Mouse (Mus musculus): ENCODE data around the gene Pex11g. TPM values are rescaled to one million over a fixed set of nuclear protein-coding genes. Genes with fewer than 3 reads are reported as not detected.
A peak's percentile ranks its signal among the peaks of the same experiment; 100 is the strongest.

The Pex11g gene
- polyA plus RNA-seq, 1 experiment from 2014 or later, result 14.8 TPM

- Histone ChIP-seq H3K36me3 (replicated peaks; ENCODE audit: insufficient read depth, low read length) (peaks cover 74% of the 10 kb centered on the region), H3K4me1 (ENCODE audit: insufficient read depth) (no peaks in the 10 kb centered on the region), H3K27ac (ENCODE audit: low read depth) (no peak overlapping the region), H3K4me2 (ENCODE audit: low read depth, low read length) (no peak overlapping the region), H3K27me3 (ENCODE audit: insufficient read depth, low read length) (no peaks in the 10 kb centered on the region), H3K9me3 (ENCODE audit: low read length) (no peaks in the 10 kb centered on the region), H3K4me3 (ENCODE audit: low read depth, low read length) (no peak overlapping the region), H3K9ac (replicated peaks) (no peak overlapping the region)
- DNase-seq (no peak), ATAC-seq (no peak)
- no peak for TF ChIP-seq EP300 (IDR thresholded peaks at IDR 0.05; ENCODE audit: low read depth)
- TF ChIP-seq CTCF (IDR thresholded peaks at IDR 0.05; ENCODE audit: low read depth), result no peak
- WGBS (ENCODE audit: insufficient replicate concordance), result 82% methylated on average over 2 of the region's 2 CpGs
Observed at GRCm38 (mm10) chr8:3449226-3449625, 18.3 kb downstream of the Pex11g start.

GRCm38 (mm10) chr8:3439510-3439909, 28.0 kb downstream of the Pex11g start:
- Histone ChIP-seq H3K9me3 (ENCODE audit: low read length) (no peaks in the 10 kb centered on the region), H3K4me1 (ENCODE audit: insufficient read depth) (no peaks in the 10 kb centered on the region), H3K36me3 (replicated peaks; ENCODE audit: insufficient read depth, low read length) (peaks cover 66% of the 10 kb centered on the region), H3K27ac (ENCODE audit: low read depth) (no peak overlapping the region), H3K4me3 (ENCODE audit: low read depth, low read length) (no peak overlapping the region), H3K27me3 (ENCODE audit: insufficient read depth, low read length) (no peaks in the 10 kb centered on the region), H3K4me2 (ENCODE audit: low read depth, low read length) (no peak overlapping the region), H3K9ac (replicated peaks) (no peak overlapping the region)
- 78% methylated on average over 12 of the region's 12 CpGs for WGBS (ENCODE audit: insufficient replicate concordance)
- peak; percentile 52 for TF ChIP-seq CTCF (IDR thresholded peaks at IDR 0.05; ENCODE audit: low read depth)
- no peak for TF ChIP-seq EP300 (IDR thresholded peaks at IDR 0.05; ENCODE audit: low read depth)
- ATAC-seq, result no peak
- DNase-seq, result no peak

GRCm38 (mm10) chr8:3436492-3436891, 31.0 kb downstream of the Pex11g start:
- ATAC-seq, result peak; percentile 38; the same call in 1 of the 2 replicates
- TF ChIP-seq EP300 (IDR thresholded peaks at IDR 0.05; ENCODE audit: low read depth) (no peak), CTCF (IDR thresholded peaks at IDR 0.05; ENCODE audit: low read depth) (no peak)

GRCm38 (mm10) chr8:3431113-3431512, 36.4 kb downstream of the Pex11g start:
- ATAC-seq (no peak), DNase-seq (no peak)
- Histone ChIP-seq H3K27ac (ENCODE audit: low read depth) (no peak overlapping the region), H3K4me2 (ENCODE audit: low read depth, low read length) (no peak overlapping the region), H3K4me1 (ENCODE audit: insufficient read depth) (no peaks in the 10 kb centered on the region), H3K9ac (replicated peaks) (no peak overlapping the region), H3K9me3 (ENCODE audit: low read length) (no peaks in the 10 kb centered on the region), H3K27me3 (ENCODE audit: insufficient read depth, low read length) (no peaks in the 10 kb centered on the region), H3K36me3 (replicated peaks; ENCODE audit: insufficient read depth, low read length) (peaks cover 69% of the 10 kb centered on the region), H3K4me3 (ENCODE audit: low read depth, low read length) (no peak overlapping the region)
- WGBS (ENCODE audit: insufficient replicate concordance), result 82% methylated on average over 3 of the region's 3 CpGs
- TF ChIP-seq CTCF (IDR thresholded peaks at IDR 0.05; ENCODE audit: low read depth) (no peak), EP300 (IDR thresholded peaks at IDR 0.05; ENCODE audit: low read depth) (no peak)

More at GRCm38 (mm10) chr8:3436492-3436891, 31.0 kb downstream of the Pex11g start:
- no peaks in the 10 kb centered on the region for H3K4me1 ChIP-seq (ENCODE audit: insufficient read depth)
- no peak overlapping the region for H3K27ac ChIP-seq (ENCODE audit: low read depth)
- no peak overlapping the region for H3K4me3 ChIP-seq (ENCODE audit: low read depth, low read length)
- no peak overlapping the region for H3K4me2 ChIP-seq (ENCODE audit: low read depth, low read length)
- WGBS (ENCODE audit: insufficient replicate concordance), result 69% methylated on average over 6 of the region's 6 CpGs
- H3K27me3 ChIP-seq (ENCODE audit: insufficient read depth, low read length), result no peaks in the 10 kb centered on the region
- no peak overlapping the region for H3K9ac ChIP-seq (replicated peaks)
- H3K9me3 ChIP-seq (ENCODE audit: low read length), result no peaks in the 10 kb centered on the region
- peaks cover 87% of the 10 kb centered on the region for H3K36me3 ChIP-seq (replicated peaks; ENCODE audit: insufficient read depth, low read length)
- no peak for DNase-seq

- WGBS (ENCODE audit: insufficient replicate concordance), result 76% methylated on average over 2 of the region's 2 CpGs
- H3K9me3 ChIP-seq (ENCODE audit: low read length), result no peaks in the 10 kb centered on the region
Observed at GRCm38 (mm10) chr8:3429966-3430365, 37.5 kb downstream of the Pex11g start.

GRCm38 (mm10) chr8:3428426-3428825, 39.1 kb downstream of the Pex11g start:
- TF ChIP-seq CTCF (IDR thresholded peaks at IDR 0.05; ENCODE audit: low read depth), result no peak
- TF ChIP-seq EP300 (IDR thresholded peaks at IDR 0.05; ENCODE audit: low read depth), result no peak
- no peaks in the 10 kb centered on the region for H3K27me3 ChIP-seq (ENCODE audit: insufficient read depth, low read length)
- no peaks in the 10 kb centered on the region for H3K9me3 ChIP-seq (ENCODE audit: low read length)
- no peak overlapping the region for H3K27ac ChIP-seq (ENCODE audit: low read depth)
- no peak overlapping the region for H3K9ac ChIP-seq (replicated peaks)
- H3K36me3 ChIP-seq (replicated peaks; ENCODE audit: insufficient read depth, low read length), result peaks cover 50% of the 10 kb centered on the region
- no peak overlapping the region for H3K4me2 ChIP-seq (ENCODE audit: low read depth, low read length)
- no peaks in the 10 kb centered on the region for H3K4me1 ChIP-seq (ENCODE audit: insufficient read depth)
- DNase-seq (no peak), ATAC-seq (no peak)
- no peak overlapping the region for H3K4me3 ChIP-seq (ENCODE audit: low read depth, low read length)
- WGBS (ENCODE audit: insufficient replicate concordance), result 70% methylated on average over 2 of the region's 2 CpGs

More at GRCm38 (mm10) chr8:3429966-3430365, 37.5 kb downstream of the Pex11g start:
- DNase-seq, result no peak
- Histone ChIP-seq H3K27ac (ENCODE audit: low read depth) (no peak overlapping the region), H3K27me3 (ENCODE audit: insufficient read depth, low read length) (no peaks in the 10 kb centered on the region), H3K36me3 (replicated peaks; ENCODE audit: insufficient read depth, low read length) (peaks cover 61% of the 10 kb centered on the region), H3K4me1 (ENCODE audit: insufficient read depth) (no peaks in the 10 kb centered on the region), H3K9ac (replicated peaks) (no peak overlapping the region), H3K4me3 (ENCODE audit: low read depth, low read length) (no peak overlapping the region), H3K4me2 (ENCODE audit: low read depth, low read length) (no peak overlapping the region)
- TF ChIP-seq EP300 (IDR thresholded peaks at IDR 0.05; ENCODE audit: low read depth) (no peak), CTCF (IDR thresholded peaks at IDR 0.05; ENCODE audit: low read depth) (no peak)
- ATAC-seq, result no peak

GRCm38 (mm10) chr8:3426211-3426610, 41.3 kb downstream of the Pex11g start:
- Histone ChIP-seq H3K36me3 (replicated peaks; ENCODE audit: insufficient read depth, low read length) (peaks cover 29% of the 10 kb centered on the region), H3K27me3 (ENCODE audit: insufficient read depth, low read length) (no peaks in the 10 kb centered on the region), H3K4me2 (ENCODE audit: low read depth, low read length) (no peak overlapping the region), H3K4me1 (ENCODE audit: insufficient read depth) (no peaks in the 10 kb centered on the region), H3K27ac (ENCODE audit: low read depth) (no peak overlapping the region), H3K4me3 (ENCODE audit: low read depth, low read length) (no peak overlapping the region), H3K9me3 (ENCODE audit: low read length) (no peaks in the 10 kb centered on the region), H3K9ac (replicated peaks) (no peak overlapping the region)
- no peak for DNase-seq
- WGBS (ENCODE audit: insufficient replicate concordance), result 77% methylated on average over 3 of the region's 3 CpGs
- no peak for ATAC-seq
- TF ChIP-seq EP300 (IDR thresholded peaks at IDR 0.05; ENCODE audit: low read depth) (no peak), CTCF (IDR thresholded peaks at IDR 0.05; ENCODE audit: low read depth) (no peak)
